Mouse (Mus musculus) gastrocnemius, postnatal 10 days (tissue): ENCODE results near the gene Tiam1. TPM values are rescaled to one million over a fixed set of nuclear protein-coding genes. Genes with fewer than 3 reads are reported as not detected.
"Not testable (repeated sequence)": the region's sequence is repeated elsewhere in the genome, so short reads cannot be mapped to it uniquely, and the experiment has no call there.

Experiments
- DNase-seq: peaks from one replicate; pipeline ENCODE4 v3.0.0; 2021; ENCODE audit warnings: mixed read lengths
- total RNA-seq, 2 experiments: library from RNA; stranded (reverse); gene quantifications; 2 replicates each; pipeline ENCODE4 v1.2.3; 2021

Tiam1 gene
- total RNA-seq, 2 experiments from 2014 or later = 9.7 to 11.0 TPM

DNA sequence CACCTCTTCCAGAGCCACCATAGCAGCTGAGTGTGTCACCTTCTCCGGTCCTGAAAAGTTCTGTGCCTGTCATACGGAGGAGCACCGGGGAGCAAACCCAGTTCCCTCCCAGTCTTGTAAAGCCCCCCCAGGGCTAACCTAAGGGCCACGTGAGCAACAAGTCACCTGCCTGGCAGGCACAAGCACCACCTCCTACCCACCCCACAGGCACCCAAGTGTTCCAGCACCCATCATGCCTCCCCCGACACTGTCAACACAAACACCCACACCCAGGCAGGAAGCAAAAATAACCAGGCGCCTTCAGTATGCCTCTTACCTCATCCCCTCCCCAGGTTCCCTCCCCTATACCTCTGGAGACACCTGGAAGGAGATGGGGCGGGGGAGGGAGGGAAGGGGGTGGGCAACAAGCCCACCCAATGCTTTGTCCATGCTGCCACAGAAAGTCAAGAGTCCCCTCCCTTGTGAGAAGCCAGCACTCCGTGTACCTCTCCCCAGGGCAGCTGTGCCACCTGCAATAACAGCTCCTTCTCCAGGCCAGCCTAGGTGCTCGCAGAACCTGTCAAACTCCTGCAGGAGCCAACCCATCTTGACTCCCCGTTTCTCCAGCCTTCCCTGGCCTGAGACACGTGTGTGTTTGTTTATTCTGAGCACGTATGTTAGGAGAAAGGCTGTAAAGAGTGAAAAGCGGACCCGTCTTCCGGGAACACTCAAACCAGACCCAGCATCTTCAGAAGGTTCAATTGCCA, 38.7 kb downstream of the Tiam1 start:
- DNase-seq = no peak

DNA sequence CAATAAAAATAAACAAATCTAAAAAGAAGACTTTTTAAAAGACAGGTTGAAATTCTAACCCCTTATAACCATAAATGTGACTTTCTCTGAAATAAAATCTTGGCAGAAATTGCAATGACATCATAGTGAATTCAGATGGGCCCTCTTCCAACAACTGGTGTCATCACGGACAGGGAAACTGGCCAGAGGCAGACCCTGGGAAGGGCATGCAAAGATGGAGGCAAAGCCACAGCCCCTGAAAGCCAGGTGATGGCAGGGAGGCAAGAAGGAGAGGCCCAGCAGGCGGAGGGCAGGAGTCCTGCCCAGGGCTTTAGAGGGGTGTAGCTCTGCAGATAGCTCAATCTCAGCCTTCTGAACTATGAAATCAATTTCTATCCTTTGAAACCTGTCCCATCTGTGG, 39.8 kb downstream of the Tiam1 start:
- DNase-seq = no peak

DNA sequence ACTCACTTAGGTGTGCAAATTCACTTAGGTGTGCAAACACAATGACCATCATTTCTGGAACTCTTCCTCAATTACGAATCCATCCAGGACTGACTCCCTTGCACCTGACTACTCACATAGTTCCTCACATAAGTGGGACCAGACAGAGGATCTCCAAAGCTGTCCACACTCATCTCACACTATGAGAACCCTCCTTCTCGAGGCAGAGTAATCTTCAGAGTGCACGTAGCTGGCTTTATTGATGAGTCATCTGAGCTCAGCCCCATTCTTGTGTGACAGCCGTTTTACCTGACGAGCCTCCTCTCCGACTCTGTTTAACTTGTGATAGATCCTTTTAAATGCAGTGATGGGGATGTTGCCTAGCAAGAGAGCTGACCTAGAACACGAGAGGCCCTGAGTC, 41.0 kb downstream of the Tiam1 start:
- DNase-seq = no peak

DNA sequence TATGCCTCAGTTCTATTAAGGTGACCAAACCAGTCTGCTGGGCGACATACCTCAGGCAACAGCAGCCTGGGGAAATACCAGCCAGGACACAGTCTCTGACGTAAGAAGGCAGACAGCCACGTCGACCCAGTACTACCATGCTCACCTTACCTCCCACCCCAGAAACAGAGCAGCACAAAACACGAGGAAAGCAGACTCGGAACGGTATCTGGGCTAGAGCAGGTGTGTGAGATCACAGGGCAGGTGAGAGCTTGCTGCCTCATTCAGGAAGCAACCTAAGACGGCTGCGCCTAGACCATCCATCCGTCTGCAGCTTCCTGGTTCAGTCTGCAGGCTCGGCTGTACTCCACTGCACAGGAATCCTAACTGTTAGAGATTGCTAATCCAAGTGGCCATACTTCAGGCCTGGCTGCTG, 45.4 kb downstream of the Tiam1 start:
- no peak for DNase-seq

DNA sequence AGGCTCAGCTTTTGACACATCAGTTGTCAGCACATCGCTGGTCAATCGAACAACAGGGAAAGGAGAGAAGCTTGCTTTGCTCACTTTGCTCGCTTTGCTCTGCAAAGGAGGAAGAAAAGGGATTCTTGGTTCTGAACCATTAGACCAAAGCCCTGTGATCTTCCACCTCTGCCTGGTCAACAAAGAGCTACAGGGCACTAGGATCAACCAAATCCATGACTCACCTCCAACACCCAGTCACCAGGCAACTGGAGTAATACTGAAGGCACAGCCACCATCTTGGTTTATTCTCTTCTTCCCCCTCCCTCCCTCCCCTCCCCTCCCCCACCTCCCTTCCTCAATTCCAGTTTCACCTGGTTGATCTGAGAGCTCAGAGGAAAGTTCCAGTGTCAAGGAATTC, 45.8 kb downstream of the Tiam1 start:
- no peak for DNase-seq

DNA sequence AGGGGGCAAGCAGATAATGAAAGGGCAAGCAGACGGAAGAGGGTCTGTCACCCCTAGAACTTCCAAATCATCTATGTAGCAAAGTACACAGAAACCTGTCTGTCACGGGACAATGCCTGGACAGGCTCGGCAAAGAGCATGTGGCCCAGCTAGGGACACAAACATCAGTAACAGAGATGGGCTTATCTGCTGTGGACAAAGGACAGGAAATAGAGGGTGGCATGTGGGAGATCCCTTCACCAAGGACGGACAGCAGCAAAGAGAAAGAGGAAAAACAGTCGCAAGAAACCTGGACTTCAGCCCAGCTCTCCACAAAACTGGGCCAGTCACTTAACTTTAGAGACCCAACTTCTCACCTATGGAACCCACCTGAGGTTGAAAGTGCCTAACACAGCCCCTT, 47.6 kb downstream of the Tiam1 start:
- DNase-seq = no peak

DNA sequence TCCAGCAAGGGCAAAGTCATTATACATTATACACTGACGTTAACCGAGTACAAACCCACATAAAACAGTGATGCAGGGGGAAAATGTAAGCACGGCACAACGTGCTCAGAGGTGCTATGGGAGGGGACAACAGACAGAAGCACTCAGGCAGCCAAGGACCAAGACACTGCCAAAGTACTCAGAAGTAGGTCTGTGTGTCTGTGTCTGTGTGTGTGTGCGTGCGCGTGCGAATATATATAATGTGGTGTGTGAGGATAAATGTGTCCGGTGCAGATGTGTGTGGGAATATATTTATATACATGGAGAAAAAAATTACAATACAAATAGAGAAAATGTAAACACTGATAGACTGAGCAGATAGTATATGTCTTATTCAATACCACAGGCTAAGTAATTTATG, 50.6 kb downstream of the Tiam1 start:
- no peak for DNase-seq

DNA sequence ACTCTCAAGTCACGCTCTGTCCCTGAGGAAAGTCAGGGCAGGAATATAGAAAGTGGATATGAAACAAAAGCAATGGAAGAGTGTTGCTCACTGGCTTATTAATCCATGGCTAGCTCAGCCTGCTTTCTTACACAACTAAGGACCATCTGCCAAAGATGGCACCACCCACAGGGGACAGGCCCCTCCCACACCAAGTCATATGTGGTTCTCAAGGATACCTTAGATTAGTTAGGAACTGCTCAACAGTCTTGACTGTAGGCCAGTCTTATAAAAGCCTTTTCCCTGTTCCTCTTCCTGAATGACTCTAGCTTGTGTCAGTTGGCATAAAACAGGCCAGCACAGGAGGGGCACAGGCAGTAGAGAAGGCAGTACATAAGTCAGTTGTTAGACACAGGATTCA, 51.7 kb downstream of the Tiam1 start:
- DNase-seq = no peak

DNA sequence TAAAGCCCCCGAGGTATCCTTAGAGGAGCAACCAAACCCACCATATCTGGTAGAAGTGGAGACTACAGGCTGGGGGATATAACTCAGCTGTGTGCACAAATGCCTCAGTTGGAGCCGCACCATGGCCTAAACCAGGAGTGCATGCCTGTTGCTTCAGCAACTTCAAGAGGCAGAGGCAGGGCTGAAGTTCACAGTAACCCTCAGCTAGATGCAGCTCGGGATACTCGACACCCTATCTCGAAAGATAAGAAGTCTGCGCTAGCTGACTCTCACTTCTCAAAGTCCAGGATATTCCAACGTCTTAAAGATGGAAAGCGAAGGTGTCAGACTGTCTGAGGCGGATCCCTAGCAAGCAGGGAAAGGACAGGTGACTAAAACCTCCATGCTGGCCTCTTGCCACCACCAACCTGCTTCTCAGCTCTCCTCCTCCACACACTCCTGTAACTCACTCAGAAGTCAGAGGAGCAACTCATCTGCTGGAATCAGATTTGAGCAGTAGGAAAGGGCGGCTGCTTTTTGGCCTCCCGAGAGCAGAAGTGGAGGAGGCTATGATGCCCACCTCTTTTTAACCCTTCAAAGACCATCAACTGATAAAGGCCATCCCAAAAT, 52.4 kb downstream of the Tiam1 start:
- no peak for DNase-seq

DNA sequence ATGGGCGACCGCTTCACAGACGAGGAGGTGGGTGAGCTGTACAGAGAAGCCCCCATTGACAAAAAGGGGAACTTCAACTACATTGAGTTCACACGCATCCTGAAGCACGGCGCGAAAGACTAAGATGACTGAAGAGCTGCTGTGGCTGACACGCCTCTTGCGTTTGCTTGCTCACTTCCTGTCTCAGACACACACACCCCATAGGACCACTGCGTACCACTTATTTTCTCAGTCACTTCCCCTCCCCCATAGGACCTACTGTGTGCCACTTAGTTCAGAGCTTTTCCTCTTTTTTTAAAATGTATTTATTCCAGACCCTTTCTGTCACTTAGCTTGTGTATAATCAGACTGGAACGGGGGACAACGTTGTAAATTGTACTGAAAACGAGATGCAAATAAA, 53.2 kb downstream of the Tiam1 start:
- DNase-seq = no peak

DNA sequence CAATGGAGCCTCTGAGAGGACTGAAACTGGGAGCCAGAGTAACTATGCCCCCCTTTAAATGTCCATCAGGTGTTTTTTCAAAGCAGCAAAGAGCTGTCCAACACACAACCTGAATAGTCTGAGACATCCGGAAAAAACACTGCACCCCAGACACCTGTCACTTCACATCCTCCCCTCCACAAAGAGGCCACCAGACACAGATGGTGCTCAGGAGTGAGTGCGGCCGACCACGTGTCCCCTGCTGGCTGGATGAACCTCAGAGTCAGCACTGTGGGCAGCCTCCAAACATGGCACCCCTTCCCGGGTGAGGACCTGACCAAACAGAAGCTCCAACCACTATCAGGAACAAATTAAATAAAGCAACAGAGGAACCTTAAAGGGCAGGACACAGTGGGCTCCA, 56.3 kb downstream of the Tiam1 start:
- no peak for DNase-seq

DNA sequence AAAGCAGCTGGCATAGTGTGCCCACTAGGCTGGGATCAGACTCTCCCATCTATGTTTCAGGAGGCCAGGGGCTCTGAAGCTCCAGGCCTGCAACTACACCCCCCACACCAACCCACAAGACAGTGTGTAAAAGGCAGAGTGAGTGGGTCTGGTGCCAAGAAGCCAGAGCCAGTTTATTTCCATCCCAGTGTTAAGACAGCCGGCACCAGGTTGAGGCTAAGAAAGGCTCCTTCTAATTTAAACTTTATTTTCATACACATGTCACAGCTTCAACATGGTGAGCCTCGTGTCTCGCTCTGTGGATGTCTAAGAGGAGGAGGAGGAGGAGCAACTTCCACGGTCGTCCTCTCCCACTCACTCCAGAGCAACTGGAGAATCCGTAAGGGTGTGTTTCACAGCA, 57.5 kb downstream of the Tiam1 start:
- no peak for DNase-seq

DNA sequence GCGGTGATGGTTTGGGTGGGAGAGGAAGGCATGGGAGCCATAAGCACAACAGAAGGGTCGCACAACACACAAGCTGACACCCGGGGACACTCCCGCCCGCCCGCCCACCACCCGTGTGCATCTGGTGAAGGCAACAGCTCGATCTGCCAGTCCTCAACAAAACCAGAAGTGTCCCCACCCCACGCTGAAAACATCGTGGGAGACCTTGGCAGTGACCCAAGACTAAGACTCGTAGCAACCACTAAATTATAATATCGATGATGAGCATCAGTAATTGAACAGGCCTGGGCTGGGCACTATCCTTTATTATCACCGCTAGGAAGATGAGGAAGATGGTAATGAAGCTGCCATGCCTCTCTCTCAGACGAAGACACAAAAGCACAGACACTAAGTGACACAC, 58.0 kb downstream of the Tiam1 start:
- DNase-seq = no peak

DNA sequence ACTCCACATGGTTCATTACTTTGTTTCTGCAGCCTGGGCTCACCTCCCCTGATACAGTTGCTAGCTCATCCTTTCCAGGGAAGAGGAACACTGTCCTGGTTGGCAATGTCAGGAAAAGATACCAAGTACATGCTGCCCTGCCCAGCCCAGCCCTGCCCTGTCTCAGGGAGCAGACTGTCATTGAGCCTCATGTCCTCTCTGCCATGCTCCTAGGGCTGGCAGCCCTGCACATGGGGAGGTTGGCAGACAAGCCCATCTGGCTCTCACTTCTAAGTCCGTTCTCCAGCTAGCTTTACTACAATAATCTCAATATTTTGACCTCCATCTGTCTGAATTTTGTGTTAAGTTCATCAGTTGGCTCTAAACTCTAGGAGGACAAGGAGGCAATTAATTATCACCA, 62.4 kb downstream of the Tiam1 start:
- no peak for DNase-seq

DNA sequence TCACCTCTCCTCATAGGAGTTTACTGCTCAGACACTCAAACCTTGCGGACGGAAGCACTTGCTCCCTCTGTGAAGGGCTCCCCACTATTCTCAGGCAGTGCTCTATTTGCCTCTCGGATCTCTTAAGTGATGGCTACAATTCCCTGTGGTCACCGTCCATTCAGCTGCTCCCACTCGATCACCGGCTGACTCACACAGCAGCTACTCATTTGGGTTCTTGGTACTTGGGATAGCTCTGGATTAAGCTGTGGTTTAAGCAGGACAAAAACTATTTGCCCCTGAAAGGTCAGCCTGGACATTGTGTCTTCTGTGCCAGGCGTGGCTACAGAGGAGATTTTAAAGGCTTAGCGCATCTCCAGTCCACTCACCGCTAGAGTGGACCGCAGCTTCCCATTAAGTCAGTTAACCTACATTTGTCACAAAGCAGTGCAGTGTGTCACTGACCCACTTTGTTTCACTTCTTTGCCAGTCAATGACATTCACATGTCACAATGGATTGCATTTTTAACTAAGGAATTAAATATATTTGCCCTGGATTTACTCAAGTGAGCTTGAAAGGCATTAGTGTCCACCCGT, 64.7 kb downstream of the Tiam1 start:
- no peak for DNase-seq

DNA sequence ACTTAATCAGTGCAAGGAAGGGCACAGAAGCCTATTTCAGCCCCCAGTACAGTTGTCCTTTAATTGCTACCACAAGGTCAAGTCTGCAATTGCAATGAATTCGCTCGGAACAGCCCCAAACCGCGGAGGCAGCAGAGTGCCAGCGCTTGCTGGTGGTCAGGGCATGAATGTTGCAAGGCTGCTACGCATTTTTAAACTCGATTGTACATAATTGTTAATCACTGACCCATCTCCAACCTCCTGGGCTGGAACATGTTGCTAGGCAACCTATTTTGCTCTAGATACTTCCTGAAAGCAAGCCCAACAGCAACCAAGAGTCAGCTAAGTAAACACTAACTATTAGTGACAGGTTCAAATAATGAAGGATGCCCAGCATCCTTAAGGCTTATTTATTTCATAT, 70.1 kb downstream of the Tiam1 start:
- no peak for DNase-seq

DNA sequence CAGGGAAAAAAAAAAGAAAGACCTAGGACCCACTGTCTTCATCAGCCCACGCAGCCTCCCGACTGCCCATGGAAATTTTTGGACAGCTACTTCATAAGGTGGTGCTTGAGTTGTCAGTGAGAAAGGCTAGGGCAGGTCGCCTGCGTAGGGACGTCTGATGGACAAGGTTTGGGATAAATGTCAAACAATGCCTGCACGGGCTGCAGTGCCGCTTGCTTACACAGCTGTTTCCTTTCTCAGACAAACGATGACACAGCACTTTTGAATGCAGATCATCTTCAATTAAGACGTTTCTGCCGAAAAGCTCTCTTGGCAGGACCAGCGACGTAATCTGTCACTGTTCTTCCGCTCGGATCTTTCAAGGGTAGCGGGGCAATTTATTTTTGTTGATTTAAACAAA, 70.9 kb downstream of the Tiam1 start:
- DNase-seq = no peak

DNA sequence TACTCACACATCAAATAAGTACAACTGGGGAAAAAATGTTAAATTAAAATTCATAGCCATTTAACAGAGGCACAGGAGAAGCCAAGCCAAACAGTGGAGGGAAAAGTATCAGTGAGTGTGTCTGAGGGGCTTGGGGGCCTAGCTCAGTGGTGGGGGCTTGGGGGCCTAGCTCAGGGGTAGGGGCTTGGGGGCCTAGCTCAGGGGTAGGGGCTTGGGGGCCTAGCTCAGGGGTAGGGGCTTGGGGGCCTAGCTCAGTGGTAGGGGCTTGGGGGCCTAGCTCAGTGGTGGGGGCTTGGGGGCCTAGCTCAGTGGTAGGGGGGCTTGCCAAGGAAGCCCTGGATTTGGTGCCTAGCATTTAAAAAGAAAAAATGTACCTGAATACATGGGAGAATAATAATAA, 72.4 kb downstream of the Tiam1 start:
- not testable (repeated sequence) for DNase-seq

DNA sequence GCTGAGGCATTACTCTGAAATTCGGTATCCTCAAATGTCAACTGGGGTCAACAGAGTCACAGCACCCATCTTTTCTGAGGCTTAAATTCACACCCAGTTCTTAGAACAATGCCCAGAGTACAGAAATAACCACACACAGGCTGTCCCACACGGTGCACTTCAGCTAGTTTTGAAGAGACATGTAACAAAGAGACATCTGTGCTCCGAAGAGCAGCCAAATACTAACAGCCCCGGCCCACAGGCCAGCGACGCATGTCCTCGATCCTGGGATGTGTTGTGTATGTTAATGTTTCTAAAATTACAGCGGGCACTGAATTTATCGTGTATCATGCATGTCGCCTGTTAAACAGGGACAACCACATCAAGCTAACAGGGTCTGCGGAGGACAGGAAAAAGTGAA, 73.5 kb downstream of the Tiam1 start:
- DNase-seq = no peak

DNA sequence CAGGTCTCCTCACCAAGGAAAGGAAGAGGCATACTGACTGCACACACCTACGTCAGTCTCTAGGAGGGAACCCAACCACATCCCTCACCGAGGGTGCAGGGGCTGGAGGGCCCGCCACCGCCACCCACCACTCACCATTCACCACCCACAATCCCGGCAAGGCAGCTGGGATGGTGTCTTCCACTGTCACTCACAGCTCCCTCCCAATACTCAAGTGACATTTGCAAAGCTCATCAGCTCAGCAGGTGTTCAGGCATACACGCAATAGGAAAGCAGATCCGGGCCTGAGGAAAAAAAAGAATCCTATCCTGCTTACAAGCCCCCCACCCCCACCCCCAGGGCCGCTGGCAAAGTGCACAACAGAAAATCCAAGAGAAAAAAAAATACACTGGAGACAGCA, 74.4 kb downstream of the Tiam1 start:
- no peak for DNase-seq

DNA sequence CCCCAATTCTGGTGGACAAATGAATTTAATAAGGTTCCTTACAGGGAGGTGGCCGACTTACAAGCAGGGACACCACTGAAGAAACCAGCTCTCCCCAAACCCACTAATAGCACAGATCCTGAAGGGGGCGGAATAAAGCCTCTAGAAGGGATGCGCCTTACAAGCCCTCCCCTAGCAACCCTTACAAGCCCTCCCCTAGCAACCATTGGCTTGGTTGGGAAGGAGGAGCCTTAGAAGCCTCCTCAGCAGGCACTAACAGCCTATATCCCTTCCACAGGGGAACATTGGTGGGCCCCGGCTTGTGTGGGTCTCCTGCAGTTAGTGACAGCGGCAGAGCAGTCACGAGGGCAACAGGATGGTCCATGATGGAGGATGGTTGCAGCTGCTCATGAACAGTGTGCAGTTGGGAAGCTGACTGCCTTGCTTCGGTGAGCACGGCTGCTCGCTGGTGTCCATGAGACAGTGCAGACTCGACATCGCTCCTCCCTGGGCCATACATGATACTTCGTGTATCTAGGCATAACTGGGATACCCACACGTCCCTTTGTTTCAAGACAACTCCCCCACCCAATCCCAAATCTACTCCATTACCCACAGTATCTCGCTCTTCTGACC, 90.6 kb downstream of the Tiam1 start:
- DNase-seq = no peak

DNA sequence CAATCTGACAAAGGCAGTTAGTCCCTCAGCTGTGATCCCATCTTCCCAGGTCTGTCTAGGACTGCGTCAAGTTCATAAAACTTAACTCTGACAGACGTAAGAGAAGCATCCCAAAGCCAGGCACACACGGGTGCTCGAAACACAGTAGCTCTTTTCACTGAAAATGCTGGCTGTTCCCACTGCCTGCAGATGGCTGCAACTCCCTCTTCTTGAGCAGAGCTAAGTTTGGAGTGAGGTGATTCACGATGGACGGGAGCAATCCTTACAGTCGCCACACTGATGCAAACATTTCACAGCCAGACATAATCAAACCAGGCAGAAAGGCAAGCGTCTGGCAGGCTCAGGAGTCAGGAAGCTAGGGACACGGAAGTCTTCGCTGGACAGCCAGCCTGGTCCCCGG, 91.2 kb downstream of the Tiam1 start:
- DNase-seq = no peak

DNA sequence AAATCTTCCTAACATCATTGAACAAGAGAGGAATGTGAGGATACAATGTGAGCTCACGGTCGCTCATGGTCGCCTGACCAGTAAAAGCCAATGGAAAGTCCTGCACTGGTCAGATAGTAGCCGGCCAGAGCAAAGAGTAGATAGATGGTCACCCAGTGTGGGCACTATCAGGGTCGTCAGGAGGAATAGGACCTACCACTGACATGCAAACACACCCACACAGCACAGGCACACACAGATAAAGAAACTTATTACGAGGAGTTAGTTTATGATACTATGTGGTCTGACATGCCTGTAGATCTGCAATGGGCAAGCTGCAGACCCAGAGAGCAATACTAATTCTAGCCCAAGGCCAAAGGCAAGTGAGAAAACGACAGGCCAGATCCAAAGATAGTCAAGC, 92.5 kb downstream of the Tiam1 start:
- DNase-seq = no peak

DNA sequence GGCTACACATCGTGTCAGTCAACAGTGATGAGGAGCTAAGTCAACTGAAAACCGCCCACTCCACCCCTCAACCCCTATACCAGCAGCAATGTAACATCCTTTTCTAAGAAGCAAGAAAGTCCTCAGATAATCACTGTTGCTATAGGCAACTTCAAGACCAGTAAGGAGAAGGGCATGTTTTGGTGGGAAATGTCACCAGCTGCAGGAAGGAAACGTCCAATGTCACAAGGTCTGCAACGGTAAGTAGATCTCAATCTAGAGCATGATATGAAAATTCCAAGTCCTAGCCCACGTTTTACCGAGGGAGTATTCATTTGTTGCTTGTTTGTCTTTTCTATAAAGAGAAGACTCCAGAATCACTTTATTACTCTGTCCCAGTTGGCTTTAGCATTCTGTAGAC, 95.7 kb downstream of the Tiam1 start:
- DNase-seq = no peak
